Mouse (Mus musculus) monocyte, adult 59 days (primary cell): Measurements from ENCODE around the gene Igfbp7. TPM values are rescaled to one million over a fixed set of nuclear protein-coding genes. Genes with fewer than 3 reads are reported as not detected.

Source experiments
- total RNA-seq, 2 experiments: library from RNA; stranded (reverse); gene quantifications; one replicate each; pipeline ENCODE4 v1.2.4; 2023

Gene Igfbp7
- 1 to 10 TPM; 1.9 to 2.2 TPM for total RNA-seq

GRCm38 (mm10) chr5:77407341-77408298 is at the start of gene Igfbp7:
Igfbp7 (minus strand) TSS chr5:77408041.

GRCm38 (mm10) chr5:77309924-77310772 is 97.7 kb downstream of the Igfbp7 start, which contains the start of the genes Noa1 and Polr2b:
Noa1 (minus strand) TSS chr5:77310084.
Polr2b (plus strand) TSS chr5:77310147.

Other genes starting within 250 kb of the Igfbp7 start
- 10 to 100 TPM; 18.7 to 21.0 TPM for gene Spink2, start 196.6 kb downstream of the Igfbp7 start, total RNA-seq
- gene Rest, start 142.6 kb downstream of the Igfbp7 start, total RNA-seq: 10 to 100 TPM; 37.4 to 39.6 TPM
- 10 to 100 TPM; 16.1 to 21.1 TPM for gene Noa1, start 98.0 kb downstream of the Igfbp7 start, total RNA-seq
- 10 to 100 TPM; 32.6 to 37.5 TPM for gene Polr2b, start 97.9 kb downstream of the Igfbp7 start, total RNA-seq